ENCODE assay signal across 7 mouse cellular contexts in the genomic region with DNA sequence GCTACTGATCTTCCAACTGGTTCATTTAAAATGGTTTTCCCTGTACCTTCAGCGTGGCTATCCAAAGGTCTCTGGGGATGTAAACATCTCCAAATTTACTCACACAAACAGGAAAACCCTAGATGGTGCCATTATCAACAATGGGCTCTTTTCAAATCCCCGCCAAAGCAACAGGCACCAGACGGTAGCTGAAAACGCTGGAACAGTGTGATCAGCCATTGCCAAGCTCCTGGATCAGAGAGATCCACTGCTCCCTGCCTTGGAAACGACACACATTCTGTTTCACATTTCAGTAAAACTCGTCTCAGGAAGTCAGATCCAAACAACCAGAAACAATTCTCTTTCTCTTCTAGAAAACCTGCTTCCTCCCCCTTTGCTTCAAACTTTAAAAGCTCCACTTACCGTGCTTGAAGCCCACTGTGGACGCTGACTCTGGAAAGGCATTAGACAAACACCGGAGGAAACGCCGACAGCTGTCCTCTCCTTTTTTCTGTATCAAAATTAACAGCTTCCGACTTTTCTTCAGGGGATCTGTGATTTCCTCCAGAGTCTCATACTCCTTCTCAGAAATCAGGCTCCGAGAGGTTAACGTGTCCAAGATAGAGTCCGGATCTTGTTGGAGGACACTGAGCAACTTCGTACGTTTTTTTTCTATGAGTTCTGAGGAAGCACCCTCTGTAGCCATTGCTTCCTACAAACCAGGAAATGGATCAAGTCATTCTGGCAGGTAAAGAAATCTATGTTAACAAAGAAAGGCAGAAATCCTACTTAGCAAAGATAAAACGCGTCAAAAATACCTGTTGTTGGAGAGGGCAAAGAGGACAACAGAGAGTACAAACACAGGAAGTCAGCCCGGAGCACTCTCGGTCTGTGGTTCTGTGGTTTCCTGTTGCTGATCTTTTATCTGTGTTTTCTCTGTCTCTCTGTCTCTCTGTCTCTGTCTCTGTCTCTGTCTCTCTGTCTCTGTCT. TPM values are rescaled to one million over a fixed set of nuclear protein-coding genes. Genes with fewer than 3 reads are reported as not detected.
DNase-seq lines count a peak whose midpoint lies in the region; ATAC-seq and TF ChIP-seq lines count a peak whose summit lies in the region.

Gene Card6 (minus strand): TSS at position 854 of the 969 bp plus-strand sequence.

- H3K4me2 ChIP-seq in heart, embryonic 12.5 days = peak within 1 kb of the TSS; percentile 49

- no peaks in the 10 kb centered on the region for H3K27me3 ChIP-seq in heart, embryonic 12.5 days (replicated peaks)

- peak within 1 kb of the TSS; percentile 73 for H3K27ac ChIP-seq in heart, embryonic 12.5 days (ENCODE audit: poor library complexity, severe bottlenecking)
- H3K27ac ChIP-seq in layer of hippocampus, adult 2 months = peak within 1 kb of the TSS; percentile 91

- ATAC-seq in CD4-positive, CD25-positive, alpha-beta regulatory T cell, adult 4 months = peak; percentile 90
- ATAC-seq in heart, embryonic 12.5 days (ENCODE audit: insufficient number of reproducible peaks, low FRiP score) = no peak
- ATAC-seq in megakaryocyte-erythroid progenitor cell, adult 5-6 weeks (replicated peaks; ENCODE audit: low FRiP score, low TSS enrichment, poor library complexity, severe bottlenecking) = 0 out of 2 replicates have a peak, but pooled peaks have one; percentile 60

- H3K4me1 ChIP-seq in heart, embryonic 12.5 days (replicated peaks) = no peaks in the 10 kb centered on the region

- DNase-seq in A20 (ENCODE audit: low read depth, low spot score) = peak; percentile 76
- peak in 1 of 2 experiments; percentile 42 for DNase-seq in layer of hippocampus, adult 2 months (ENCODE audit: low spot score in 2 of 2)
- DNase-seq in urinary bladder, adult 18-20 months (ENCODE audit: low spot score in 2 of 2) = no peak
- no peak for DNase-seq in embryo, embryonic 9.5 days (ENCODE audit: extremely low spot score)

- peaks cover 7% of the 10 kb centered on the region for H3K36me3 ChIP-seq in heart, embryonic 12.5 days

- peak within 1 kb of the TSS; percentile 67 for H3K9ac ChIP-seq in heart, embryonic 12.5 days

- WGBS in heart, embryonic 12.5 days = 40% methylated on average over 21 of the region's 21 CpGs

- no peaks in the 10 kb centered on the region for H3K9me3 ChIP-seq in heart, embryonic 12.5 days (replicated peaks)

- TF ChIP-seq CTCF in layer of hippocampus, adult 2 months (conservative IDR thresholded peaks at IDR 0.05) = no peak

- H3K4me3 ChIP-seq in heart, embryonic 12.5 days = peak within 1 kb of the TSS; percentile 45
- H3K4me3 ChIP-seq in layer of hippocampus, adult 2 months = peak within 1 kb of the TSS; percentile 49

RNA-seq across cellular contexts. Expression of gene Card6, which starts in this region (rescaled TPM):
- 10 to 100 TPM; 47.4 to 53.6 TPM for polyA plus RNA-seq in CD4-positive, CD25-positive, alpha-beta regulatory T cell, adult 4 months (2017; shearing (Covaris generic))
- polyA plus RNA-seq in heart, embryonic 12.5 days (2016; fragmentation: Nextera tagmentation; extraction: Ambion mirVana) = 2.3 and 3.1 TPM in 2 replicates
- 1 to 10 TPM; 5.8 to 6.6 TPM for total RNA-seq in layer of hippocampus, adult 2 months (2021)
- 1.2 and 1.4 TPM in 2 replicates for total RNA-seq in megakaryocyte-erythroid progenitor cell, adult 5-6 weeks (2014; fragmentation: Nextera tagmentation)
- total RNA-seq in megakaryocyte-erythroid progenitor cell, adult 5-6 weeks (2017) = 0.19 and 0.52 TPM in 2 replicates

Comparison
In these comparisons a context has a peak if more than half of its experiments do, and no peak if none do; other contexts are left out.
1. RNA of gene Card6 (polyA plus RNA-seq): 47.4 to 53.6 TPM in CD4-positive, CD25-positive, alpha-beta regulatory T cell, adult 4 months; 2.3 to 3.1 TPM in heart, embryonic 12.5 days; every median in the first group is over 10 times any median in the second.